In genomic region chr9:36969131-36969530, GRCm38 (mm10) we compare ENCODE assay signal across 6 mouse cellular contexts.
"Had no signal": no experiment of that assay in that cellular context is flagged by ENCODE, and none has a peak within 500 bp of the region (broad histone marks: within the 10 kb centered on the region; RNA-seq: fewer than 3 reads in every experiment).

No protein-coding gene starts in this region.

- DNase-seq: liver, embryonic 13.5 days had no signal

- H3K27ac ChIP-seq: liver, embryonic 13.5 days; midbrain, embryonic 12.5 days; midbrain, embryonic 15.5 days; neural tube, embryonic 13.5 days; stomach, postnatal 0 days had no signal

- H3K4me1 ChIP-seq: liver, embryonic 13.5 days had no signal

- H3K36me3 ChIP-seq: liver, embryonic 13.5 days; midbrain, embryonic 15.5 days had no signal

- H3K9me3 ChIP-seq: liver, embryonic 13.5 days; midbrain, embryonic 12.5 days; midbrain, embryonic 15.5 days; neural tube, embryonic 13.5 days had no signal

- H3K4me3 ChIP-seq: liver, embryonic 13.5 days; midbrain, embryonic 12.5 days; midbrain, embryonic 15.5 days; myocyte; neural tube, embryonic 13.5 days had no signal

- H3K27me3 ChIP-seq: liver, embryonic 13.5 days; midbrain, embryonic 12.5 days; midbrain, embryonic 15.5 days; neural tube, embryonic 13.5 days had no signal

- H3K9ac ChIP-seq: liver, embryonic 13.5 days; midbrain, embryonic 12.5 days; midbrain, embryonic 15.5 days; neural tube, embryonic 13.5 days had no signal

- H3K4me2 ChIP-seq: liver, embryonic 13.5 days; midbrain, embryonic 12.5 days; midbrain, embryonic 15.5 days; neural tube, embryonic 13.5 days had no signal
